Mouse (Mus musculus) spleen, postnatal 36 days (tissue): ENCODE data around the gene Kcnh7.
A peak's percentile ranks its signal among the peaks of the same experiment; 100 is the strongest.
"Not testable (repeated sequence)": the region's sequence is repeated elsewhere in the genome, so short reads cannot be mapped to it uniquely, and the experiment has no call there.

Experiments
- DNase-seq, 2 experiments: peaks; one replicate each; pipeline ENCODE4 v3.0.0; 2022; ENCODE audit warnings: low spot score in 2 of 2, mixed read lengths in 1 of 2

Gene Kcnh7

DNA sequence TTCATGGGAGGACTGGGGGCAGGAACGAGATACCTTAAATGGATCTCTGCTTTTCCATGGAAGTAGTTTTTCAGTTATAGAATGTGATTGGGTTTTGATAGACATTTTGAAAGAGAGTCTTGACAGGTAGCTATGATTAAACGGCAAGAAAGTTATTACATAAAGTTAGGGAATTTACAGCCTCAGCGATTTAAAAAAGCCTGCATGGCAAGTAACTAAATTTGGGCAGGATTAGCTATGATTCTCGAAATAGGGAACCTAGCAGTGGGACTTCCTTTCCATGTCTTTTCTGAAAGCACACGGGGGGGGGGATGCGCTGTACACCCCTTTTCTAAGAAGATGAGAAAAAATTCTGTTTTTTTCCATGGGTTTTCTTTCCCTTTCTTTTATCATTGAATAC lies 466.8 kb downstream of the Kcnh7 start:
- no peak for DNase-seq

DNA sequence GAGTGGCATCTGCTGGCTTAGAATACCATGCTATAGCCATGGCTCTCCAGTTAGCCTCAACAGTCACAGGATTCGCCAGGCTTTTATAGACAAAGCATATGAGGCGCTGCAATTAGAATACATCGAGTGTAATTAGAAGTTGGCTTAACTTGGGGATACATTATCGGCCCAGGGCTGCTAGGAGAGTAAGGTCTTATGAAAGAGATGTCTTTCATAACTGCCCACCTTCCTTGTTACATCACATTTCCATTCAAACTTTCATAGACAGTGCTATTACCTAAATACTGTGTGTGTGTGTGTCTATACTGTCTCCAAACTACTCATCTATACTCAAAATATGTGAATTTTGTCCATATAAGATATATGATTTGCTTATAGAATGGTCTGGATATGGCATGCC lies 468.8 kb downstream of the Kcnh7 start:
- DNase-seq = no peak

DNA sequence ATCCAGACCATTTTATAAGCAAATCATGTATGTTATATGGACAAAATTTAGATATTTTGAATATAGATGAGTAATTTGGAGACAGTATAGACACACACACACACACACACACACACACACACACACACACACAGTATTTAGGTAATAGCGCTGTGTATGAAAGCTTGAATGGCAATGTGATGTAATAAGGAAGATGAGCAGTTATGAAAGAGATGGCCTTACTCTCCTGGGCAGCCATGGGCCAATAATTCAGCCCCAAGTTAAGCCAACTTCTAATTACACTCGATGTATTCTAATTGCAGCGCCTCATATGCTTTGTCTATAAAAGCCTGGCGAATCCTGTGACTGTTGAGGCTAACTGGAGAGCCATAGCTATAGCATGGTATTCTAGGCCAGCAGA lies 469.7 kb downstream of the Kcnh7 start:
- not testable (repeated sequence) for DNase-seq

DNA sequence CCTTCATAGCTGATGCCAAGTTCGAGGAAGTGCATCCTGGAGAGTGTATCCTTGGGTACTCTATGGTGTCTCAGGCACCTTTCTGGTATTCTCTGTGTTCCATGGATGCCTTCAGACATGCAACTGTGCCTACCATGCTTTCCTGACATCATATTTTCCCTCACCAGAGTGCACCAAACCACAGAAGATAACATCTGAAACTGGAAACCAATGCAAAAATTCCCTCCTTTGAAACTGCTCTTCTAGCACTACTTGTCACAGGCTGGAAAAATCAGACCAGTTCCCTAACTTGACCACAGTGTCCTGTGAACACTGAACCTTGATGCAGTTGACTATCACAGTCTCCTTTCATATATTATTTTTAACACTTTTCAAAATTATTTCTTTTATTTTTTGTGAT lies 474.5 kb downstream of the Kcnh7 start:
- DNase-seq = no peak

DNA sequence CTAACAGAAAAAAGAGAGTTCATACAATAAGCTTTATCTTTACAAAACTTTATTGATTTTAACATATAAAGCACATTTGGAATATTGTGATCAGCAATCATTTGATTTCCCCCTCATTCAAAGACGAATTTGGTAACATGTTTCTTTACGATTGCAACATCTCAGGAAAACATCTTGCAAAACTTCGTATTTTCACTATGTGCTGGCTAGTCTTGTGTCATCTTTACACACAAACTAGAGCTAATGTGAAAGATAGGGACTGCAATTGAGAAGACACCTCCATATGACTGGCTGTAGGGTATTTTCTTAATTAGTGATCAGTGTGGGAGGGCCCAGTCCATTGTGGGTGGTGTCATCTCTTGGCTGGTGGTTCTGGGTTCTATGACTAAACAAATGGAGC lies 477.8 kb downstream of the Kcnh7 start:
- no peak for DNase-seq

DNA sequence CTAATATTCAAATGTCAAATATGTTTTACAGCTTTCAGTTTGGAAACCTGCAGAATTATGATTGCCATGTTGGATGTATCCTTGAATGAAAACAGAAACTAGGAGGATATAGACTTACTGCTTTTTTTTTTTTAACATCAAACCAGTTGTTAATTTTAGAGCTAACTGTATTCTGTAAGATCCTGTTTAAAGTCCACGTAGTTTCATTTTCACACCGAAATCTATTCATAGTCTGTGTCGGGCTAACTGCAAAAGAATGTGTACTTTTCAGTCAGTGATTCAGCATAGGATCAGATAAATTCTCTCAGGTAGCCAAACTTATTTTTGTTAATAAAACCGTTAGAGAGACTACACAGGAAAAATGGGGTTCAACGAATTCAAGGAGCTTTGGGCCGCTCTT lies 498.2 kb downstream of the Kcnh7 start:
- no peak for DNase-seq

DNA sequence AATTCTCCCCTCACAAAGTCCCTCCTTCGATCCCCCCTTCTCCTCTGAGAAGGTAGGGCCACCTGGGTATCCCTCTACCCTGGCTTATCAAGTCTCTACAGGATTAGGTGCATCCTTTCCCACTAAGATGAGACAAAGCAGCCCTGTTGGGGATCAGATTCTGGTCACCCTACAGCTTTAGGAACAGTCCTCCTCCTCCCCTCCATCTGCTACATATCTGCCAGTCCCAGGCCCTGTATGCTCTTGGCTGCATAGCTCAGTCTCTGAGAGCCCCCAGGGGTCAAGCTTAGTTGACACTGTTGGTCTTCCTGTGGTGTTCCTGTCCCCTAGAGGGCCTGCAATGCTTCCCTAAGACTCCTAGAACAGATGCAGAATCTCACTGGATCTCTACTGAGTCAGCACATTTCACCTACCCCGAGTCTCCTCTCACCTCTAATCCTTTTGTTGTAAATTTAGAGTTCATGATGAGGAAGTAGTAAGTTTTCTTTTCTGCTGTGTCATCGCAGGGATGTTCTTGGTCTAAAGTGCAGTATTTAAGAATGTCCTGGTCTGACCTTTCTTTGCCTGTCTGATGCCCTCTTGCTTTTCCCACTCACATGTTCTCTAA lies 499.0 kb downstream of the Kcnh7 start:
- no peak for DNase-seq

DNA sequence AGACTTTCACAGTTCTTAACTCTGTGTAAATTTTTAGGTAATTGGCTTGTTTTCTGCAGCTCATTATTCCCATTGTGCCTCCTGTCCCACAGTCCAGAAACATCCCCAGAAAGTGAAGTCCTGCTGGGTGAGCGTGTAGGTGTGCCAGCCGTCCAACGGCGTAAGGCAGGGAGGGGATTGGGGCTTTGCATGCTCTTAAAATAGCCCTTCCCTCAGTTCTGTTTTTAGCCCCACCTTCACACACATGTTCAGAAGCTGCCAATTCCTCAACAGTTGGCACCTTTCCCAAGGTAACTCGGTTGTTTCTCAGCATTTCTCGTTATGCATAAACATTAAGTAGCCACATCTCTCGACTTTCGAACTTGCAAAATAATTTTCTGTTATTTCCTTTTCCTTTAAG lies 502.4 kb downstream of the Kcnh7 start:
- no peak for DNase-seq

DNA sequence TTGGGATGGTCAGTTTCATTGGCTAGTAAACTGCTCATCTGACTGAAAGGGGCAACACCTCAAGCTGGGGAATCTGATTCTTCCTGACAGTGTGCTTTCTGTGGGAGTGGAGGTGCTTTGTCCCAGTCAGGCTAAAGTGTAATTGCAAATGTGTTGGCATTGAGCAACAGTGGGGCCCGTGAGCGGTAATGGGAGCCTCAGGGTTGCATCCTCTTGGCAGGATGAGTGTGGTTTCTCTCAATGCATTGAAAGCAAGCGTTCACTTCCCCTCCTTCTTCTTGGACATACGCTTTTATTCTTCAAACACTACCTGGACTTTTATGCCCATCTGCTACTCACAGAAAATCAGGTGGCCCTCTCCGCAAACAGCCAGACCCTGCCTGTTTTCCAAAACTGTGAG lies 511.3 kb downstream of the Kcnh7 start:
- DNase-seq = no peak

DNA sequence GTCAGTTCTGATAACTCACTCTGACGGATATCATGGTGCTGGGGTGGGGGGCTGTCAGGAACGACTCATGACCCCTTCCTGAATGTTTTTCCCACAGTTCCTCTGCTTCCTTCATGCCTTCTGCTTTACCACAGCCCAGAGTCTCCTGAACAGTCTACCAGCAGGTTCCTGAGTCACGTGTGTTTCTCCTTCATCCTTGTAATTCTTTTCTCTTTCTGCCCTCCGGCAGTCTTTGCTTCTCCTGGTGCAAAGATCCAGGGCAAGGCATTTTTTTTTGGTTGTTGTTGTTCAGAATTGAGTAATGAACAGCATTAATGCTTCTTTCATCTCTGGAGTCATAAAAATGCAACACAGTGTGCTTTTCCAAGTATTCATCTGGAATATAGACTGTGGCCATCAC lies 513.3 kb downstream of the Kcnh7 start:
- no peak for DNase-seq

DNA sequence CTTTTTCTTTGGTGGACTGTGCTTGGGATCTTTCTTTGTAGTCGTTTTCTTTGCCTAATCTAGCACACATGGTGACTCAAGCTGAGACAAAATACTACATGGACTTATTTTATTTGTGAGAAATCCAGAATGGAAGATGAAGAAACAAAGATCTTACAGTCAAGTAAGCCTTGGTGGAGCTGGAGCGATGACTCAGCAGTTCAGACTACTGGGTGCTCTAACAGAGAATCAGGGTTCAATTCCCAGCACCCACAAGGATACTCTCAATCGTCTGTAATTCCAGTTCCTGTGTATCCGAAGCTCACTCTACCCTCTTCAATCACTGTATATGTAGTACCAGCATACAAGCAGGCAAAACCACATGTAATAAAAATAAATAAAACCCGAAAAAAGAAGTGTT lies 513.8 kb downstream of the Kcnh7 start:
- no peak for DNase-seq

DNA sequence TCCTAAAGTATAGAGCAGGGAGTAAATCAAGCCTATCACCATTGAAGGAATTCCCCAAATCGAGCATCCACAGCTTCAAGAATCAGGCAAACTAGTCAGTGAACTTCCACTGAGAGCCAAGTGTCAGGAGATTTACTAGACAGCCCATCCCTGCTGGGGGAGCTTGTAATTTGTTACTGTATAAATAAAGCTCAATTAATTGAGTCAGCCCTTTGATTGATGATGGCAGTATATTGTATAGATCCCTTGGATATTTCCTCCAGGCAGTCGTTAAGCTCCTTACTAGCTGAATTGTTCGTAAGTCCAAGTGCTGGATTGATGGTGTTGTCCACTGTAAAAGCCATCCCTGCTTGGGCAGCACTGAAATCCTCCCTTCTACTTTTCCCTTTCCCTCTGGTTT lies 514.2 kb downstream of the Kcnh7 start:
- no peak for DNase-seq

DNA sequence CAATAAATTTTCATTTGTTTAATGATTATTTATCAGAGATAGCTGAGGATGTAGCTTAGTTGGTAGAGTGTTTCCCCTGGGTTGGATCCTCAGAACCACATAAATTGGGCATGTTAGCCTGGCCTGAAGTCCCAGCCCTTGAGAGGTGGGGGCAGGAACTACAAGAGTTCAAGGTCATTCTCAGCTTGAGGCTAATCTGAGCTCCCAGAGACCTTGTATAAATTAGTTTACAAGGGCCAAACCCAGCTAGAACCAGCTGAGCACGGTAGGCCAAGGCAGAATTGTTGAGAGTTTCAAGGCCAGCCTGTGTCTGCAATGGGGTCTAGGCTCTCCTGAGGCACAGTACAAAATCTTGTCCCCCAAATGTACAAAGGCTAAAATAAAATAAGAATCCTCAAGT lies 518.6 kb downstream of the Kcnh7 start:
- DNase-seq = no peak

DNA sequence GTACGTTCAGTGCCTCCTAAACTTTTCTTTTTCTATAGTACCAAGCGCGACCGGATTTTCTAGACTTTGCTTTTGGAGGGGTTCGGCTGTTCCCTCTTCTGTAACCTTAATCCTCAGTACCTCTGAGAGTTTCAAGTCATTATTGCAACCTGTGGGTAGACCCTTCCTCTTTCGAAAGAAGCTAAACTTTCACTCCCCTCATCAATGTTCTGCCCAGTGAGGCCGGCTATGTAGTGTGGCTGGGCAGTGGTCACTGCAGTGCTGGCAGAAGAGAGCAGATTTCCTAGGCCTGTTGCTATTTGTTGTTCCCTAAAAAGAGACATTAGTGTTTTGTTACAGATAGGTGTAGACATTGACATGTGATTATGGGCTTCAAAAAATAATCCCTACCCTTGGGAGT lies 519.2 kb downstream of the Kcnh7 start:
- no peak for DNase-seq

DNA sequence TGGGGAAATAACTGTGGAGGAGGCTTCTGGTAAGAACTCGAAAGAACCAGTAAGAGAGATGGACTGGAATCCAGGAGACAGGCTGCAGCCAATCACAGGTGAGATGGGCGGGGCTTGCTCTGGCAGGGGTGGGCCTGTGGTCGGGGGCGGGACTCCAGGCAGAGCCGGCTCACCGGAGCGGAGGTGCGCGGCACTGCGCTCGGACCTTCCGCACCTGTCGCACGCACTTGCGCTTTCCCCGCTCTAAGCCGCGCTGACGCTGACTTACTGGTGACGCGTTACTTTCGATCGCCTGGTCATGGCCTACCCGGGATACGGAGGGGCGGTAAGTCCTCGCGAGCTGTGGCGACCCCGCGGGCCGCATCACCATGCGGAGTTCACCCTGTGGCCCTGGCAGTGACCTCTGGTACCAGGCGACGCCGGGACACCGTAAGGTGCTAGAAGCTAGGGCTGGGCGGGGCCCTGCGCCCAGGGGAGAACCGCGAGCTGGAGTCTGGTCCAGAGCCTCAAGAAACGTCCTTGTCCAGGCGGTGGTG lies 519.9 kb downstream of the Kcnh7 start, which contains the start of gene Gca:
Gene Gca (plus strand): TSS at position 151 of the 536 bp plus-strand sequence.
- peak; percentile 67 to 78 for DNase-seq

DNA sequence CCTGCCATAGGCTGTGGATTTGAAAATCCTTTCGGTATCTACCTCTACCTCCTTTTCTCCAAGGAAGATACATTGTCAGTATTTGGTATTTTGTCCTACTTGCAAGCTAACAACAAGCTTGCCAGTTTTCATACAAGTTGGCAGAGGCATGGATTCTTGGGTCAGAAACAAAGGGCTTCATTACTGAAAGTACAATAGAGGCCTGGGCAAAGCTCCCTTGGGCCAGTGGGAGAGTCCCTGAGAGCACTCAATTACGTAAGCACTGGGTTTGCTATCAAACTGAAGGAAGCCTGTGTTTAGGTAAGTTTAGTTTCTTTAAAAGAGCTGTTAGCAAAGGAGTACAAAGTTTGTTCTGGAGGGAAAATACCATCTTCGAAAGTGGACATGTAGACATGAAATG lies 521.5 kb downstream of the Kcnh7 start:
- DNase-seq = no peak

DNA sequence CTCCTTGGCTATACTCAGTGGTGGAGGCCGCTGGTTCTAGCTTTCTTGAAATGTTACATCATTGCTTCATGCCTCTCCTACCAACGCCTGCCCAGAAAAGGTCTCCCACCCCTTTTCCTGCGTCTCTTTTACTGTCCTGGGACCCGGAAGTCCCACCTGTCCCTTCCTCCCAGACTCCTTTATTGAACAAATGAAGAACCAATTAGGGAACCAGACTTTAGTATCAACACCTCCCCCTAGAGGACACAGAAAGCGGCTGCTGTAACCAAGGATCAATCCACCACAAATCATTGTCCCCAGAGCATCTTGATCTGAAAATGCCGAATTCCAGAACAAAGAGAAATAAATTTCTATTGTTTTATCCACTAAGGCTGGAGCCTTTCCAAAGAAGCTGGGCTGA lies 523.5 kb downstream of the Kcnh7 start:
- no peak for DNase-seq

DNA sequence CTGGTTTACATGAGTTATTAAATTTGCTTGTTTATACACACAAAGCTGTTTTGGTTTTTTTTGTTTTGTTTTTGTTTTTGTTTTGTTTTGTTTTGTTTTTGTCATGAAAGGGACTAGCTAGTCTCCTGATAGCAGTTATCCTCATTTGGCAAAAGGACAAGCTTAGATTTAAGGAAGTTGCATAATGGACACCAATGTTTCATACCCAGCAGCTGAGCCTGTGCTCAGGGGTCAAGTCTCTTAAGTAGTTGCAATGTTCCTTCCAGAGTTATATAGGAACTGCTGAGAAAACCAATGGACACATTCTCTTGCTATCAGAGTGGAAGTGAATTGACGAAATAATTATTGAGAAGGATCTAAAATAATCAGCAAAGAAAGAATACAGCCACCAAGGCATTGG lies 528.0 kb downstream of the Kcnh7 start:
- no peak for DNase-seq

DNA sequence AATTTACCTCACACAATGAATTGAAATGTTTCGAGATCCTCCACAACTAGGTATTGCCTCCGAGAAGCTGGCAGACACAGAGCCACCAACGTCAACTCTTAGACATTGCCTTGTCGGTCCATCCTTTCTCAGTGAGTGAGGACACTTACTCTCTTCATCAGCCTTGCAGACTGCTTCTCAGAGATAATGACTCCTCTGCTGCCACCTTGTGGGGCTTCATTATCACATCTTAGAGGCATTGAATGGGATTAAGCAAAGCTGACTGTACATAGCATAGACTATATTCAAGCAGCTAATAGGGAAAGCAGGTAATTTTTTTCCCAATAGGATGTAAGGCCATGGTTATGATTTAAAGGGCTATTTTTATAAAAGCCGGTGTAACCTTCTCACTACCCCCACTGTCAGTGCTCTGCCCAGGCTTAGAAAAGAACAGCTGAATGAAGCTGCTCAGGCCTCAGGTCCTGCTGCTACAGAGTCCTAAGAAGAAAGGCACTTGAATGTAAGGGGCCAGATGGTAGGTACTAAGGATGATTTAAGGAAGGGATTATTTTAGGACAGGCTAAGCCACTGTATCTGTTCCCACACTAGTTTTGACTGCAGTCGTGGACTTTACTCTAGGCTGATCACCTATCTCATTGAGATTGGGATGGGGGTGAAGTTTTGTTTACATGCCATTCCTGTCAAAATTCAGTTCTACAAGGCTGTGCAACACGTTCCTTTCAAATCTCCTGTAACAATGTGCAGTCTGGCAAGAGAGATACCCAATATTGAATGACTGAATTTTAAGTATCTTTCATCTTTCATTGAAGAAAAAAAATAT lies 529.4 kb downstream of the Kcnh7 start:
- peak; percentile 49 to 58 for DNase-seq

DNA sequence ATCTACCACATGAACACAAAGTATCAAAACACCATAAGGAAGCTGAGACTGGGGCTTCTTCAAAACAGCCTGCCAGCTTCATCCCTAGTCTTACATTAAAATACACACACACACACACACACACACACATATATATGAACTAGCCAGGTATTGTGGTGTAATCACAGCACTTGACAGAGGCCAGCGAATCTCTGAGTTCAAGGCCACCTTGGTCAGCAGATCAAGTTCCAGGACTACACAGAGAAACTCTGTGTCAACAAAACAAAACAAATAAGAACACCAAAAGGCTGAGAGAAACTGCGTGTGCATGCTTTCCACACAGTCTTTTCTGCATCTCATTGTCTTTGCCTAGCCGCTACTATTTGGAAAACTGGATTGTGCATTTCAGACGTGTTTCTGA lies 531.6 kb downstream of the Kcnh7 start:
- no peak for DNase-seq

DNA sequence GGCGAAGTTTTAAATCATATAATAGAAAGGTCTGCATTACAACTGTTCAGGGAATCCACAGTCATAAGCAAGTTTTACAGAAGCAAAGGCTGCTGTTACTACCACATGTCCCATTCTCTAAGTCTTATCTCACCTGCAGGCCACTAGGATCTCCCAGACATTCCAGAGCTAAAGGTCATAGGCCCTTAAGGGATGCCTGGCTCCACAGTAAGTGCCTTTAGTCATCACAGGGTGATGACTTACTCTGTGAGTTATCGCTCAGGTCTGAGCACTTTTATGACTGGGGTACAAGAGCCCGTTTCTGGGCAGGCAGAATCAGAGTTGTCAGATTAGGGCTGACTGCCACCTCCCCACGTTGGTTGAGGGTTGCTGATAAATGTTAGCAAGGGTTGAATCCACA lies 532.2 kb downstream of the Kcnh7 start:
- no peak for DNase-seq

DNA sequence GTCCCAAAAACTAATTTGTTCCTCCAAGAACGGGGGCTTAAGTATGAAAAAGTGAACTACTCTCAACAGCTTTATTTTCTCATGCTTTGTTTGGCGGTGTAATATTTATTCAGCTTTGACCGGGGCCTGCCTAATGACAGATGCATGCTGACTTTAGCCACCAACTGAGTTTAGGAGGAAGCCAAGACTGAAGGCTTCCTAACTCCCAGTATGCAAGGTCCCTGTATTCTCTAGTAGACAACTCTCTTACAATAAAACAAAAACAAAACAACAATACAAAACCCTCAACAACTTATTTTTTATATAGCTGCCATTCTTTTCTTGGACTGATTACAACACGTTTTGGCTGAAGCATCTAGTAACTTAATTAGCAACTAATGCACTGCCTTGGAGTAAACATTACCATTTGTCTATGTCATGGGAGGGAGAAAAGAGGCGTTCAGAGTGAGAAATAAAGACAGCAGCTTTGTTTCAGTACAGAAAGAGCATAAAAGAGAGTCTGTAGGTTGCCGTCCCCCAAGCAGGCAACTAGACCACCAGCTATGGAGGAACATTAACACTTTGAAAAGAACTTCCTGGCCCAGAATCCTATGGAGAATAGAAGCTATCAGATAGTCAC lies 537.3 kb downstream of the Kcnh7 start:
- no peak for DNase-seq
